Mouse (Mus musculus) layer of hippocampus, adult 2 months (tissue): ENCODE measurements at regions not wholly inside any gene's neighbourhood (a gene's known extent, or its start where the extent isn't known, plus 50 kb on each side); places are given as distances from the start of the nearest gene placed in this dataset.
A peak's percentile ranks its signal among the peaks of the same experiment; 100 is the strongest.
"Not testable (repeated sequence)": the region's sequence is repeated elsewhere in the genome, so short reads cannot be mapped to it uniquely, and the experiment has no call there.

Experiments
- DNase-seq, 2 experiments: peaks; one replicate each; pipeline ENCODE4 v3.0.0; 2022; ENCODE audit warnings: low spot score in 2 of 2
- H3K27ac ChIP-seq: fragments of 200-600 bp; 2 replicates; pipeline ENCODE4 v1.8.1; 2022
- H3K4me3 ChIP-seq: fragments of 200-600 bp; 2 replicates; pipeline ENCODE4 v1.8.1; 2022; ENCODE audit warnings: mild to moderate bottlenecking
- CTCF ChIP-seq: fragments of 200-600 bp; conservative IDR thresholded peaks from 2 replicates; pipeline ENCODE4 v1.8.1; 2022; ENCODE audit warnings: antibody characterized with exemption, mild to moderate bottlenecking, moderate library complexity

DNA sequence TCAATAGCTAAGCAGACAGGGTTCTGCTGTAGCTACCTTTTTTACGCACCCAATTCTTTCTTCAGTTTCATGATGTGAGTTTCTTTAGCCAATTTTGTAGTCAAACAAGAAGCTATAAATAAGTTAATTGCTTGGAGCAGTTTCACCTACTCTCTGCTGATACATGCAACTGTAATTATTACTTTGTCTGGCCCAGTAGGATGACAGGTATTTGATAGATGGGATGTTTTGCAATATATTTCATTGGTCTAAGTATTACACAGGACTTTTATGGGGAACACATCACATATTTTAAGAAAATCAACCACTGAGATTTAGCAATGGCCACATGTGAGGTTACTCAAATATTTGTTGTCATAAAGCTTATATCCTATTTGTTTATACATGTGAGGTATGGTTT lies 454.2 kb downstream of the Gja1 start:
- peak overlapping the region; percentile 71; the same call in 1 of the 2 replicates for H3K27ac ChIP-seq
- TF ChIP-seq CTCF = no peak
- no peak for DNase-seq
- no peak overlapping the region for H3K4me3 ChIP-seq

DNA sequence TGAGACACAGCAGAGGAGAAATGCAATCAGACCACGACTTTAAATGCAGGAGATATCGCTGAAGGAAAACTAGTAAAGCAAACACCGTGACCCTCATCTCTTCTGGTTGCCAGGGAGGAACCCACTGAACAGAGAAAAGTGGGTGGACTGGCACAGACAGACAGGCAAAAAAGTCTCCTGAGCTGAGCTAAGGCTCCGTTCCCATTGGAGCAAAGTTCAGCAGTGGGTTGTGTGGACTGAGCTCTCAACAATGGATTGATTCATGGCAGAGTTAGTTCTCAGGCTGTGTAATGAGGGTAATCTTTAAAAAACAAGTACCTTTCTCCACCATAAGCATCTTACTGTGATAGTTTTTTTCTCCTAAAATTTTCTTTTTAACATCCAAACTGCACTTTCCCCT lies 454.8 kb downstream of the Gja1 start:
- TF ChIP-seq CTCF = no peak
- peak; percentile 17 to 23 for DNase-seq
- Histone ChIP-seq H3K27ac (peak overlapping the region; percentile 71), H3K4me3 (no peak overlapping the region)

DNA sequence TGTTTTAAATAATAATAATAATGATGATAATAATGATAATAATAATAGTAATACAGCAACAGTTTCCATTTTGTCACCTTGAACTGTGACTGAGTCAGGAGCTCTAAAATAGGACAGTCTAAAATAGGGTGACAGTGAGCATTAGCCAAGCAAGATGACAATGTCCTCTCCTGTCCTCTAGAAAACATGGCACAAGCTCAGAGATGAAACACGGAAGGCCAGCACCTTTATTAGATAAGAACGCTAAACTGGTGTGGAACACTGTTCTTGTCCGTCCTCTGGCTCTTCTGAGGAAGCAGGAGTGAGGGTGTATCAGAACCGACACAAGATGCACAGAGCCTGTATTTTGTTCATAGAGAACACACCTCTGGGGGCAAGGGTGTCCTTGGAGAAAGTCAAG lies 459.0 kb downstream of the Gja1 start:
- TF ChIP-seq CTCF = no peak
- Histone ChIP-seq H3K4me3 (no peak overlapping the region), H3K27ac (no peak overlapping the region)
- no peak for DNase-seq

DNA sequence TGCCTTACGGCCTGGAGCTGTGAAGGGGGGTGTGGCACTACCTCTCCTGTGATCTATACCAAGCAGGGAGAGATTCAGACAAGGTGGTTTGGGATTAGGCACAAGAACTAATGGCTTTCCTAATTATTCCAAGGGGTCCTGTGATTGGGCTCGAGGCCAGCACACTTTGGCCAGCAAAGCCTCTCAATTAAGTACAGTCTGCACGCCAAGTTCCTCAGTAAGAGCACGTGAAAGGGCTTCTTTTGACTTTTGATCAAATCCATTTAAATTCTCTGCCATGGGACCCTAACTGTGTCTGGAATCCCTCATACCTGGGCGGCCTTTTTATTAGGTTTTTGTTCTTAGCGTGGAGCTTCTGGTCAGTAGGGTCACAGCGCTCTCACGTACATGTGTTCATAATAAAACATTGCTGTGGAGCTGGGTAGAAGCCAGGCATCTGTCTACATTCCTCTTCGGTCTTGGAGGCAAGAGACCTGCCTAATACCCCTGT lies 461.9 kb downstream of the Gja1 start:
- no peak for TF ChIP-seq CTCF
- peak; percentile 18 for DNase-seq
- Histone ChIP-seq H3K4me3 (no peak overlapping the region; the same call in 1 of the 2 replicates), H3K27ac (peak overlapping the region; percentile 79)

DNA sequence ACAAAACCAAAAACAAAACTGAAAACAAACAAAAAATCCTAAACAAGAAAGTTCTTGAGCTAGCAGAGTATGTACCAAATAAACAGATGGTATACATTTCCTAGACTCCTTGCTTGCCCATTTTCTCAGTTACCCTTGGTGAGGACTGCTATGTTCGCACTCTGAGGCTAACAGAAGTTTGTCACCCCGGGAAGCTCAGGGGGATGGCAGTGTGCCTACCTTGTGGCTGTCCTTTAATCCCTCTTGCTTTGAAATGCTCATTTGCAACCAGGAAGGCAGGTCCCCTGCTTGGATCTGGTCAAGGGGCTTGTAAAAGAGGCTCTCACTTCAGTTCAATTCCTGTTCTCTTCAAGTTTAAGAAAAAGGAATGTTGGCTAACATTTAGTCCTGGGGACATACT lies 462.4 kb downstream of the Gja1 start:
- Histone ChIP-seq H3K27ac (peak overlapping the region; percentile 79), H3K4me3 (no peak overlapping the region)
- TF ChIP-seq CTCF = no peak
- DNase-seq = peak; percentile 25 to 60

DNA sequence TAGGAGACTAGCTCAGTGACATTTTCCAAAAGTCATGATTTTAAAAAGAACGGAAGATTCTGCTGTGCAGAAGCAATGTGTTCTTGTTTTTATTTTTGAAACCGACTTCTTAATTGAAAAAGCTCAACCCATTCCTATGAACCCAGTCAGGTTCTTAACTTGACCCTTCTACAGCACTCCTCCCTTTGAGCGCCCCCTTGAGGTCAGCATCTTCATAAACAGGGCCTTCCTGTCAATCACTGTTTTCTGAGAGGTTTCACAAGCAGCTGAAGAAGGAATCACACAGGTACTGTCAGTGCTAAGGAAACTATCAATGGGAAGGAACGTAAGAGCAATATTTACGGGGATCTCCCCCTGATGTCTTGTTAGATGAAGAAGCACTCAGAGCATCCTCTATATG lies 463.6 kb downstream of the Gja1 start:
- TF ChIP-seq CTCF = peak; percentile 74
- peak in 1 of 2 experiments; percentile 27 for DNase-seq
- no peak overlapping the region for H3K4me3 ChIP-seq
- peak overlapping the region; percentile 79 for H3K27ac ChIP-seq

DNA sequence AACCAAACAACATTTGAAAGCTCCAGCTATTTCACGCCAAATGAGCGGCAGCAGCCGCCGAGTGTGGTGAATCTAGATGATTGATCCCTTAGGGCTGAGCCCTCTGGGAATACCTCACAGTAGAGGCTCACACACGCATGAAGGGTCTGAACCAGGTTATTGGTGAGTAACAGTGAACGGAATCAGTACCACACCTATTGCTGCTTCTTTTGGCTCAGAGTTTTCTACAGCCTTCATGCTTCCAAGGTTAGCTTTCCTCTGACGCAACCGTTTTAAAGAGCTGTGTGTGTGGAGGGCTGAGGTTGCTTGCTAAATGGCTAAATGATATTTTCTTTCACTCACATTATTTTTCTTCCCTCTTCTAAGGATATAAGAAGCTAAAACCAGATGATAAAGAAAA lies 464.4 kb downstream of the Gja1 start:
- H3K27ac ChIP-seq = peak overlapping the region; percentile 79; the same call in 1 of the 2 replicates
- no peak for TF ChIP-seq CTCF
- no peak for DNase-seq
- no peak overlapping the region for H3K4me3 ChIP-seq

DNA sequence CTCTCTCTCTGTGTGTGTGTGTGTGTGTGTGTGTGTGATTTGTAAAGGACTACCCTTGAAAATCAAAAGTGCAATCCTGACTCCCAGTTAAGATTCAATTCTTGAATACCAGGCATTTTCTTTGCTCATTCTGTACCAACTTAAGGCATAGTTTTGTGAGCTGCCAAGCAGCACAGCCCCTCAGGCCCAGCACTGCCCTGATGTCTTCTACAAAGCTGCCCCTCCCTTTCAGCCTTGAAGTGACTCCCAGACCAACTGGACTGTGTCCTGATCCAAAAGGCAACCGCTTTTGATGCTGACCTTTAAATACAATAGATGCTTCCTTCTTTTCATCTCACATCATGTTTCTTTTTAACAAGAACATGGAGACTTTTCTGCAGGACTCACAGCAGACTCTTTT lies 464.8 kb downstream of the Gja1 start:
- Histone ChIP-seq H3K4me3 (no peak overlapping the region), H3K27ac (peak overlapping the region; percentile 79; the same call in 1 of the 2 replicates)
- no peak for TF ChIP-seq CTCF
- no peak for DNase-seq

DNA sequence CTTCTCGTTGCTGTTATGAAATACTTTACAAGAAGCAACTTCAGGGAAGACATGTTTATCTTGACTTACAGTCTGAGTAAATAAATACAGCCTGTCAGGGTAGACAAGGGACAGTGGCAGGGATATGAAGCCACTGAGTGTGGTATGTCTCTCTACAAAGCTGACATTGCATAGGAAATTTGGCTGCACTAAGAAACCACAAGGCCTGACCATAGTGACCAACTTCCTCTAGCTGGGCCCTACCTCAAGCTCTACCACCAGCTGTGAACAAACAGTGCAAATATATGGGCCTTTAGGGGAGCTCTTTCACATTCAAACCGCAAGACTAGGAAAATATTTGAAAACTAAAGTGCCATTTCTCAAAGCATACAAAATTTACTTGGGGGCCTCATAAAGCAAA lies 475.4 kb downstream of the Gja1 start:
- DNase-seq = no peak
- TF ChIP-seq CTCF = no peak
- no peak overlapping the region for H3K4me3 ChIP-seq
- H3K27ac ChIP-seq = no peak overlapping the region

DNA sequence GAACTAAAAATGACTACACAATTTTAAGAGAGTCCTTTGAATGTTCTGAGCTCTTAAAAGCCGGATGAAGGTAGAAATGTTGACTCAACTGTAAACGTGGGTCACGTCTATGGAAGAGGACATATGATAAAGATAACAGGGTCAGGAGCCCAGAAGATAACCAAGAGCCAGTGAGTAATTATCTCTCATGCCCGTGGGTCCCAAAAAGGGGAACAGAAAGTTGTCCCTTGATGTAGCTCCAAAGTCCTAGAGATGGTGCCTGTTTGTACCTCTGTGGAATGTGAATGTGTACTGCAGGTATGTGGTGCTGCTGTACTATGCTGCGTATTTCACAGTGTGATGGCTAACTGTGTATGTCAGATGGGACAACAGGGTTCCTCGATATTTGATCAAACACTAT lies 479.1 kb downstream of the Gja1 start:
- H3K27ac ChIP-seq = no peak overlapping the region
- TF ChIP-seq CTCF = no peak
- no peak for DNase-seq
- H3K4me3 ChIP-seq = no peak overlapping the region

DNA sequence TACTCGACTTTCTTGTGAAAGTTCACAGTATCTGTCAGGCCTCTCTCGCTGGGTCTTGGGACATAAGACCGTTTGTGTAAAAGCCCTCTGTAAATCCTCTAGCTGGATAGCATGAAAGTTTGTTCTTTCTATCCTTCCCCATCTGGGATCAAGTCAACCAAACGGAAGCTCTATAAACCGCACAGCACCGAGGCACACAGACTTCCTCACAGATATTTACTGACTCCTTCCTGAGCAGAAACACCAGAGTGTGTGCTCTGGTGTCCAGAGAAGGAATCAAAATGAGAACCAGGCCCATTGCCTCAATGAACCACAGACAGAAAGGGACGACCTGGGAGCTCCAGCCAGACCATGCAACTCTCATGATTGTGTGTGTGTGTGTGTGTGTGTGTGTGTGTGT lies 502.6 kb downstream of the Gja1 start:
- no peak for DNase-seq
- TF ChIP-seq CTCF = no peak
- H3K4me3 ChIP-seq = no peak overlapping the region
- H3K27ac ChIP-seq = no peak overlapping the region

DNA sequence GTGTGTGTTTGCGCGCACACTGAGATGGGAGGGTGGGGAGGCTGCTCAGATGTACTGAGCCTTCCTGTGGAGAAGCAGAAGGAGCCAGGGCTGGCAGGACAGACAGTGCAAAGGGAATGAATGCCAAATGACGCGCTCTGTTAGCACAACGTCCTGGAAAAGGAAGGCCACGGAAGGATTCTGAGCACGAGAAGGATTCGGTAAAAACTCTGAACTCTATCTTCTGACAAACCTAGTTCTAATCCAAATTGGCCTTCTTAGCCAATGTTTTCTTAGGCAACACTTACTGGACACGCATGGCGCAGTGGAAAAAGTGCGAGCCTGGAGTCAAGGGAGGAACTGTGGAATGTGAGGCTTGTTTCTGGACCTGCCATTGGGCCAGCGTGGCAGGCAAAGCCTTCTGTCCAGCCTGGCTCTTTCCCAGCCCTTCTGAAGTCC lies 503.0 kb downstream of the Gja1 start:
- H3K27ac ChIP-seq = peak overlapping the region; percentile 36; the same call in 1 of the 2 replicates
- no peak overlapping the region for H3K4me3 ChIP-seq
- peak in 1 of 2 experiments; percentile 24 for DNase-seq
- TF ChIP-seq CTCF = no peak

DNA sequence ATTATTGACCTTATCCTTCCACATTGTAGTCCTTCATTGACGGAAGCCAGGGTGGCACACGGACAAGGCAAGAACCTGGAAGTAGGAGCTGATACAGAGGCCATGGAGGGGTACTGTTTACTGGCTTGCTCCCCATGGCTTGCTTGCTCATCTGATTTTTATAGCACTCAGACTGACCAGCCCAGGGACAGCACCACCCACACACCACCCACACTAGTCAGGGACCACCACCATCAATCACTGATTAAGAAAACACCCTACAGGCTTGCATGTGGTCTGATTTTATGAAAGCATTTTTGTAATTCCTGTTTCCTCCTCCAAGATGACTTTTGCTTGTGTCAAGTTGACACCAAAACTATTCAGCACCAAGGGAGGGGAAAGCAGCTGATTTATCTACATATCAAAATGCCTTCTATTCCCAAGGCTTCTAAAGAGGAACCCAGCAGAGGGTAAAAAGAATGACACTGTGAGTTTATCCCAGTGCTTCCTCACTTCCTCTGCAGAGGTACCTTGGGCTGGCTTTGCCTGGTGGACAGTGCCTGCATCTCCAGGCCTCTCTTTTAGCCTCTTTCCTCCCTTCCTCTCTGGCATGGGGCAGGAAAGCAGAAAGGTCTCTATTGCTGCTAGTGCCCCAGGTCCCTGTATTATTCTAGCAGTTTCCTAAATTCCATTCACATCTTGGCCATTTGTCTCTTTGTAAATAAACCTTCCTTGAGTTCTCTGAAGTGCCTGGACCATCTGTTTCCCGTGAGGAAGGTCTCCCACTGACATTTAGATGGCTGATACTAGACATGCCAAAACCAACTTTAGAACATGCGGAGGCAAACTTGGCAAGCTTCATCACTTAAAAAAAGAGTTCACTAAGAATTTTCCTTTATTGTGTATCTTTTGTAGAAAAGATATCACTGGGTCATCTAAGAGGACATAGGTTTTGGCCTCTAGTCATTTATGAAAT lies 507.6 kb downstream of the Gja1 start:
- no peak for DNase-seq
- Histone ChIP-seq H3K4me3 (no peak overlapping the region), H3K27ac (no peak overlapping the region)
- TF ChIP-seq CTCF = no peak

DNA sequence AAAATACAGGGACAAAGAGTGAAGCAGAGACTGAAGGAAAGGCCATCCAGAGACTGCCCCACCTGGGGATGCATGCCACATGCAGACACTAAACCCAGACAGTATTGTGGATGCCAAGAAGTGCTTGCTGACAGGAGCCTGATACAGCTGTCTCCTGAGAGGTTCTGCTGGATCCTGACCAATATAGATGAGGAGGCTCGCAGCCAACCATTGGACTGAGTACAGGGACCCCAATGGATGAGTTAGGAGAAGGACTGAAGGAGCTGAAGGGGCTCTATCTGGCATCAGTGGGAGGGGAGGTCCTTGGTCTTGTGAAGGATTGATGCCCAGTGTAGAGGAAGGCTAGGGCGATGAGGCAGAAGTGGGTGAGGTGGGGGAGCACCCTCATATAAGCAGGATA lies 514.4 kb downstream of the Gja1 start:
- not testable (repeated sequence) for H3K4me3 ChIP-seq, H3K27ac ChIP-seq, DNase-seq
